Mouse (Mus musculus) heart, embryonic 11.5 days (tissue): Measurements from ENCODE around the gene Rpl7l1. TPM values are rescaled to one million over a fixed set of nuclear protein-coding genes. Genes with fewer than 3 reads are reported as not detected.

ENCODE experiments used
- ATAC-seq: fragments of 200-750 bp; cut with Nextera tagmentation; replicated peaks from 2 replicates; pipeline ENCODE4 v1.8.0; 2017; ENCODE audit warnings: moderate library complexity; ENCODE audit not compliant: insufficient number of reproducible peaks, low FRiP score, low TSS enrichment
- H3K27ac ChIP-seq: fragments of 300-500 bp; sonication (generic); 2 replicates; pipeline ENCODE4 v1.5.1; 2014; ENCODE audit warnings: mild to moderate bottlenecking, low read depth, low read length
- H3K27me3 ChIP-seq: fragments of 300-500 bp; sonication (generic); 2 replicates; pipeline ENCODE4 v1.6.1; 2014; ENCODE audit warnings: mild to moderate bottlenecking, low read length, mixed read lengths; ENCODE audit not compliant: control insufficient read depth, insufficient read depth
- H3K36me3 ChIP-seq: fragments of 300-500 bp; sonication (generic); 2 replicates; pipeline ENCODE4 v1.6.1; 2014; ENCODE audit warnings: mild to moderate bottlenecking, low read length, moderate library complexity, mixed read lengths; ENCODE audit not compliant: control insufficient read depth, insufficient read depth
- H3K4me1 ChIP-seq: fragments of 300-500 bp; sonication (generic); 2 replicates; pipeline ENCODE4 v1.6.1; 2014; ENCODE audit warnings: low read length; ENCODE audit not compliant: control insufficient read depth, insufficient read depth
- H3K4me2 ChIP-seq: fragments of 300-500 bp; sonication (generic); 2 replicates; pipeline ENCODE4 v1.6.1; 2014; ENCODE audit warnings: mild to moderate bottlenecking, moderate library complexity
- H3K4me3 ChIP-seq: fragments of 300-500 bp; sonication (generic); 2 replicates; pipeline ENCODE4 v1.5.1; 2014; ENCODE audit warnings: low read depth, low read length
- H3K9ac ChIP-seq: fragments of 300-500 bp; sonication (generic); 2 replicates; pipeline ENCODE4 v1.6.1; 2014; ENCODE audit warnings: mild to moderate bottlenecking, low read depth, low read length, moderate library complexity
- H3K9me3 ChIP-seq: fragments of 300-500 bp; sonication (generic); replicated peaks from 2 replicates; pipeline ENCODE4 v1.6.1; 2016; ENCODE audit warnings: low read length; ENCODE audit not compliant: control insufficient read depth
- WGBS: fragments of 180-500 bp; shearing (Covaris S2); extraction: QIAGEN DNeasy Blood & Tissue Kit; methylation state at CpG from one replicate; pipeline ENCODE4 v1.1.7; 2014; ENCODE audit not compliant: insufficient replicate concordance; 5-methylcytosine and 5-hydroxymethylcytosine counted together
- polyA plus RNA-seq: library from polyadenylated mRNA; unstranded; fragments of >200 nt; fragmentation: Nextera tagmentation; extraction: Ambion mirVana; gene quantifications from 2 replicates; pipeline ENCODE4 v1.2.1, GENCODE M21; 2014

The Rpl7l1 gene
- polyA plus RNA-seq, 1 experiment from 2014 or later: 116 TPM

DNA sequence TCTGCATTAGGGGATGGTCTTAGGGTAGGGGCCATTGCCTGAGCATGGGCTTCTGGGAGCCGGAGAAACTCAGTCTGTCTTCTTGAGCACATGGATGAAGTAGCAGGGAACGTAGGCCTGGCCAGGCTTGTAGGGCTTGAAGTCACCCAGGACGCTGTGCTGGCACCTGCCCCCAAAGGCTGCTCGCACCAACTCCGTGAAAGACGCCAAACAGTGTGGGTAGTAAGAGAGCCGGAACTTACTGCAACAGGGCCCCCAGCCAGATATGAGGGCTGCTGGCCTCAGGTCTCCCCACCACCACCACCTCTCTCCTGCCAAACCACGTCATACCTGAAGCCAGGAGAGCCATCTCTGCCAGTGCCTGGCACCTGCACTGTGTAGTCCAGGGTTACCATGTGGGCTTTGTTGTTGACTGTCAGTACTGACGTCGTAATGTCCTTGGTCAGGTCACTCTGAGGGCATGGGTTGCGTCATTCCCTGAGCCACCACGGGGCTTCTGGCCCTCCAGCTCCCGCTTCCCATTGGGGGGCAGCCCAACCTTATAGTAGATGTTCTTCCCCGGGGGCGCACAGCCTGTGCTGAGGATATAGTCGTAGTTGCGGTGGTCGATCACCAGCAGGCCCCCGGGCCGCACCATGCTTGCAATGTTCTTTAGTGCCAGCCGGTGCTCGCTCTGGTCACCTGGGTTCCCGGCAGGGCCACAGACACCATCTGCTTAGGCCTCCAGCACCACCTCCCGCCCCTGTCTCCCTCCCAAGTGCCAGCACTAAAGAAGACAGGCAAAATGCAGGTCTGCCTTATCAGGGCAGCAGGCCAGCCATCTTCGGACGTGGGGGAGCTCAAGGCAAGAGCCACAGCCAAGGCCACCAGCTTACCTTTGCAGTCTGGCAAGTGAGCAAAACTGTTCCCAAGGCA, 56.5 kb downstream of the Rpl7l1 start:
- Histone ChIP-seq H3K4me3 (no peak overlapping the region), H3K9me3 (no peaks in the 10 kb centered on the region), H3K9ac (no peak overlapping the region), H3K4me2 (no peak overlapping the region), H3K27ac (no peak overlapping the region), H3K36me3 (no peaks in the 10 kb centered on the region; the same call in none of the 2 replicates), H3K27me3 (peaks cover 24% of the 10 kb centered on the region), H3K4me1 (peaks cover 8% of the 10 kb centered on the region; the same call in 1 of the 2 replicates)
- WGBS: 85% methylated on average over 26 of the region's 26 CpGs
- ATAC-seq: no peak

- Histone ChIP-seq H3K4me3 (no peak overlapping the region), H3K36me3 (no peaks in the 10 kb centered on the region; the same call in none of the 2 replicates), H3K9me3 (no peaks in the 10 kb centered on the region), H3K4me2 (no peak overlapping the region), H3K27ac (no peak overlapping the region), H3K4me1 (peaks cover 8% of the 10 kb centered on the region; the same call in 1 of the 2 replicates), H3K27me3 (peaks cover 24% of the 10 kb centered on the region), H3K9ac (no peak overlapping the region)
- 47% methylated on average over 9 of the region's 9 CpGs for WGBS
- ATAC-seq: no peak
Observed at GRCm38 (mm10) chr17:46725273-46725672, 57.2 kb downstream of the Rpl7l1 start.

- Histone ChIP-seq H3K27me3 (peaks cover 18% of the 10 kb centered on the region), H3K4me1 (peaks cover 8% of the 10 kb centered on the region; the same call in 1 of the 2 replicates), H3K4me2 (no peak overlapping the region), H3K27ac (no peak overlapping the region), H3K9ac (no peak overlapping the region), H3K36me3 (peaks cover 2% of the 10 kb centered on the region), H3K9me3 (no peaks in the 10 kb centered on the region), H3K4me3 (no peak overlapping the region)
- 85% methylated on average over 16 of the region's 20 CpGs for WGBS
- ATAC-seq: no peak
Observed at GRCm38 (mm10) chr17:46724477-46725084, 57.9 kb downstream of the Rpl7l1 start.

Other genes with a start within 250 kb of the Rpl7l1 start
- gene Cul9, start 236.3 kb downstream of the Rpl7l1 start, polyA plus RNA-seq: 2.5 and 4.4 TPM in 2 replicates
- 14.6 and 15.0 TPM in 2 replicates for gene Srf, start 226.5 kb downstream of the Rpl7l1 start, polyA plus RNA-seq
- 18.8 and 22.8 TPM in 2 replicates for gene Ptk7, start 153.2 kb downstream of the Rpl7l1 start, polyA plus RNA-seq
- 16.5 and 18.0 TPM in 2 replicates for gene Klc4, start 136.7 kb downstream of the Rpl7l1 start, polyA plus RNA-seq
- 110 and 119 TPM in 2 replicates for gene Mrpl2, start 136.4 kb downstream of the Rpl7l1 start, polyA plus RNA-seq
- 33.6 and 36.2 TPM in 2 replicates for gene Cul7, start 132.3 kb downstream of the Rpl7l1 start, polyA plus RNA-seq
- gene Rrp36, start 108.3 kb downstream of the Rpl7l1 start, polyA plus RNA-seq: 37.0 and 40.8 TPM in 2 replicates
- 142 and 154 TPM in 2 replicates for gene Mea1, start 103.9 kb downstream of the Rpl7l1 start, polyA plus RNA-seq
- gene Klhdc3, start 101.8 kb downstream of the Rpl7l1 start, polyA plus RNA-seq: 117 and 143 TPM in 2 replicates
- 52.5 and 63.6 TPM in 2 replicates for gene Ppp2r5d, start 77.6 kb downstream of the Rpl7l1 start, polyA plus RNA-seq
- gene Pex6, start 71.2 kb downstream of the Rpl7l1 start, polyA plus RNA-seq: 9.0 and 9.7 TPM in 2 replicates
- gene Gnmt, start 53.5 kb downstream of the Rpl7l1 start, polyA plus RNA-seq: 0.61 and 1.0 TPM in 2 replicates
- gene Cnpy3, start 30.5 kb downstream of the Rpl7l1 start, polyA plus RNA-seq: 46.5 and 51.9 TPM in 2 replicates
- gene Ptcra, start 19.0 kb downstream of the Rpl7l1 start, polyA plus RNA-seq: 0.24 and 0.34 TPM in 2 replicates
- gene 2310039H08Rik, start 10.0 kb downstream of the Rpl7l1 start, polyA plus RNA-seq: 43.9 and 45.3 TPM in 2 replicates
- gene Bicral, start 75.8 kb upstream of the Rpl7l1 start, polyA plus RNA-seq: 4.1 and 4.9 TPM in 2 replicates
- 53.4 and 54.1 TPM in 2 replicates for gene Tbcc, start 108.0 kb upstream of the Rpl7l1 start, polyA plus RNA-seq
- not detected in 2 replicates for gene Prph2, start 127.8 kb upstream of the Rpl7l1 start, polyA plus RNA-seq
- gene Ubr2, start 227.9 kb upstream of the Rpl7l1 start, polyA plus RNA-seq: 17.9 and 18.2 TPM in 2 replicates